Mouse (Mus musculus): Measurements from ENCODE around the gene Luc7l3.

Gene Luc7l3

DNA sequence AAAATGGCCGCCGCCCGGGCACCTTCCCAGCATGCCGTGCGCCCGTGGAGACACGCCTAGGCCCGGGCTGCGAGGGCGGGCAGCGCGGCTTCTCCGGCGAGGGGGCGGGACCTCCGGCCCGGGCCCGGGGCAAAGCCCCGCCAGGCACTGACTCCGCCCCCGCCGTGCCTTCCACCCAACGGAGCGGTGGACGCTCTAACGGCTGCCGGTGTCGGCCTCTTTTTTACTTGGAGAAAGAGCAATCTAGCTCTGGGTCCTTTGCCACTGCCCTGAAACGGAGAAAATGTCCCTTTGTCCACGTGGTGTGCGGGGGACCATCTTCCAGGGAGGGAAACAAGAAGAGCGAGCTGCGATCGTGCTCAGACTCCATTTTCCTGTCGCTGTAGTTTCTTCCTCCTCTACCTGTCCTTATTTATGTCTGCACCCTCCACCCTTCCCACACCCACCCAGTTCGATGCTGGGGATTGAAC lies at the start of gene Luc7l3:
Gene Luc7l3, minus strand, starts transcription at position 58 of the 470 bp plus-strand sequence.
- peak; percentile 88 for DNase-seq (ENCODE audit: low read depth, low spot score)

DNA sequence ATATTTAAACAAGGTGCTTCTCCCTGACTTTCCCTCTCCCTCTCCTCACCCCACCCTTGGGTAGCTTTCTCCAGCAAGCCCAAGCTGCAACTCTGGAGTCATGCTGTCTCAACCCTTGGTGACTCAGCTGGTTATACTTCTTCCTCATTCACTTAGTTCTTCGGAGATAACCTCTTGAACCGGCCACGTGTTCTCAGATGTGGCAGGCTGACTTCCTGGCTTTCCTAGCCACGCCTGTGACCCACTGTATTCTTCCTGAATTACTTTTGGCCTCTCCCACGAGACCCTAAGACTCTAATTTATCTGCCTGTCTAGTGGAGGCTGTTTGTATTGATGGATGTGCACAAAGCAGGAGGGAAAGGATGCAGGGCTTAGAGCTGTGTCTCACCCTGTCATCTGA lies 49.0 kb upstream of the Luc7l3 start:
- DNase-seq (ENCODE audit: low read depth, low spot score) = no peak

DNA sequence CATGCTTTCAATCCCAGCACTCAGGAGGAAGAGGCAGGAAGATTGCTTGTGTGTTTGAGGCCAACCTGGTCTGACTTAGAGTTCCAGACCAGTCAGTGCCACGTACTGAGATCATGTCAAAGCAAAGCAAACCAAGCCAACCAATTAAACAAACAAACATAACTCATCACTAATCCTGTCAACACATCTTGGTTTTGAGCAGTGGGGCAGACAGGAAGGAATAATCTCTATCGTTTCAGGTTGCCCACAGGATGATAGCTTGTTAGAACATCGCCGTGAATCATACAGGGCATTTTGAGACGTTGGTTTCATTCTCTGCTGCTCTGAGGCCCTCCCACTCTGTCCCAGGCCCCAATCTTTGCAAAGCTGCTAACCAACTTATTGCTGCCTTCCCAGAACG lies 48.2 kb upstream of the Luc7l3 start:
- no peak for DNase-seq (ENCODE audit: low read depth, low spot score)

DNA sequence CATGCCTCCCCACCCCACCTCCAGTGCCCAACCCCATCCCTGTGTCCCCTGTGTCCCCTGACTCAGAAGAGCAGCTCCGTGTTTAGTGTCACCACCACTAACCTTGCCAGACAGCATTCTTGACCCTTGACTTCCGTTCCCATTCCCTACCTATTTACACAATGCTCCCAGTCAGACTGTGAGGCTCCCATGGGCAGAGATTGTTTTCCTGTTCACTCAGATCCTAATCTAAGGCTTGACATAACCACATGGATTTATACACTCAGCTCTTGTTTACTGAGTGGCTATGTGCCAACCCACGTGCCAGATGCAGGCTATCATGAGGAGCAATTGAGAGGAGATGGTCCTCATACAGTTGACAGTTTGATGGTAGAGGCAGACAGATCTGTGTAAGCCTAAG lies 43.6 kb upstream of the Luc7l3 start:
- no peak for DNase-seq (ENCODE audit: low read depth, low spot score)

DNA sequence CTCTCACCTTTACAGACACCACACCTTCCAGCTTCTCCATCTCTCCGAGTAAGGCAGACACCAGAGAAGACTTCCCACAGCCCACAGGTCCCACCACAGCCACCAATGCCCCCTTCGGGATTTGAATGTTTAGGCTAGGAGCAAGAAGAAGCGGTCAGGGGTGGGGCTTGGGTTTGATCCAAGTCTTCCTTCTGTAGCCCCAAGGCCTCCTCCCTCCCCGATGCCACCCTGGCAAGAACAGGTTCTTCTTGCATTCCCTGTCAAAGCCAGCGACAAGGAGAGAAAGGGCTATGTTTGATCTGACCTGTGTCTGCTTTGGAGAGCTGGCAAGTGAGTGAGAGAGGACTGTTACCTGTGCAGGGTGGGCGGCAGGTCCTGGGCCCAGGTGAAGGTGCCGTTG lies 41.9 kb upstream of the Luc7l3 start:
- no peak for DNase-seq (ENCODE audit: low read depth, low spot score)

DNA sequence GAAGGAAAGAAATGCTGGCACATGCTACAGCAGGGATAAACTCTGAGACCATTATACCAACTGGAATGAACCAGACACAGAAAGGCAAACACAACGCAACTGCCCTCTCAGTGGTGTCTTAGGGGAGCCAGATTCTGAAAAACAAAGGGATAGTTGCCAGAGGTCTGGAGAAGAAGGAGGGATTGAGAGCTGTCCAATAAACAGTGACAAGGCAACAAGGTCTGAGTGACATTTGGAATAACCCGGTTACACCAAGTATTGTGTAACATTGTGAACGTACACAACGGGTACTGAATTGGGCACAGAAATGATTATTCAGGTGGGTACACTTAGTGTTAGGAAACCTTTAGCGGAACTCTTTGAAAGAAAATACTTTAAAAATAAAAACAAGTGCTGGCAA lies 40.3 kb upstream of the Luc7l3 start:
- DNase-seq (ENCODE audit: low read depth, low spot score) = no peak

DNA sequence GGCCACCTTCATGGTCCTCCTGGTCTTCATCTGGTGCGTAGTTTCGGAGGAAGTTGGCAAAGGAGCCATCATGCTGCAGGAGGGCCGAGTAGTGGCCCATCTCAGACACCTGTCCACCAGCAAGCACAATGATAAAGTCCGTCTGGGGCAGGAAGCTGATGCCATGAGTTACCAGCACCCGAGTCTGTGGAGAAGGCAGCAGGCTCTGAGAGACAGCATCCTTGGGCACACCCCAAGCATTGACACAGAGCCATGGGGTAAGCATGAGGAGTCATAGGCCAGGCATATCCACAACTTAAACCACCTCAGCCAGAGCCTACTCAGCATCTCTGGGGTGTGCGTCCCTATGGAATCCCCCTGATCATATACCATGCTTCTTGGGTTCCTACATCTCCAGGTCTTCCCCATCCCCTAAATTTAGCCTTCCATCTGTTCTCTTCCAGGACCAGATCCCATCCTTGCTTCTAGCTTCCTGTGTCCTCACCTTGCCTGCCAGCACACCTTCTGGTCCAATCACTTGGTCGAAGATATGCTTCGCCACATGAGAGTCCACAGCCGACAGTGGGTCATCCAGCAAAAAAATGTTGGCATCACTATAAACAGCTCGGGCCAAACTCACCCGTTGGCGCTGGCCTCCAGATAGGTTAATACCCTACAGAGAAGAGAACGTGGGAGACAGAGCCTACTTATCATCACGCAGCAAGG lies 39.5 kb upstream of the Luc7l3 start:
- DNase-seq (ENCODE audit: low read depth, low spot score) = no peak

DNA sequence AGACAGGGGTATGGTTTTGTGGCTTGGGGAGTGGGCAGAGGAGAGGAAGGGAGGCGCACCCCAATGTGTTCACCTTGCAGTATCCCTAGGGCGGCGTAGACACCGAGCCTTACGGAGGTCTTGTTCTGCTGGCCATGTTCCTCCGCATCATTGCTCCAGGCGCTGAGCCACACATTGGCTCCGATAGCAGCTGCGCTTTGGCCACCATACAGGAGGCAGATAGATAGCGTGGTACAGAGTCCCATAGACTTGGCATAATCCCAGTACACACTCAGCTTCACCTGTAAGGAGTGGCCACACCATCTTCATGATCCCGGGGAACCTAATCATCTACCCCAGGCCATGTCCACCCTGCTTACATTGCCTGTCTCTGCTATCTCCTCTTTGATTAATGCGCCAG lies 37.4 kb upstream of the Luc7l3 start:
- no peak for DNase-seq (ENCODE audit: low read depth, low spot score)

DNA sequence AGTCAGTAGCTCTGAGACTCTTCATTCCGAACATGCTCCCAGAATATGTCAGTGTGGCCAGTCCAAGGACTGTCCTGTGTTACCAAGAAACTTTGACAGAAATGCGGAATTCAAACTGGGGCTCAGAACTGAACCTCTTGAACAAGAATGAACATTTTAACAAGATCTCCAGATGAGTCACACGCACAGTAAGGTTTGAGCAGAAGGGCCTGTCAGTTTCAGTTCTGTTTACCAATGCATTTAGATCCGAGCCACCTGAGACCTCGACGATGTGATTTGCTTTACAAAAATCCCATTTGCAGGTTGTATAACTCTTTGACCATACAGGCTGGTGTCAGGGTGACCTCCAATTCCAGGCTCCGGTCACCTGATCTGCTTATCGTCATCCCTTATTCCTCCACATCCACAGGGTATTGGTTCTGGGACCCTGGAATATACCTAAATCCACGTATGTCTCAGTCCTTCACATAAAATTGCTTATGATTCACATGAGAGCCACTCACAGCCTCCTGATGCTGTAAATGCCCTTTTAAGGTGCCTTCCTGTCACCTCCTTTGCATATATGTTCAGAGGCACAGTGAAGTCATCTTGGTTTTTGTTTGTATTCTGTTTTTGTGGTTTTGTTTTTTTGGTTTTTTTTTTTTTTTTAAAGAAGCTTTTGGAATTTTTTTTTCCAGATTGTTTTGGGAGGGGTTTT lies 33.9 kb upstream of the Luc7l3 start:
- DNase-seq (ENCODE audit: low read depth, low spot score) = no peak

DNA sequence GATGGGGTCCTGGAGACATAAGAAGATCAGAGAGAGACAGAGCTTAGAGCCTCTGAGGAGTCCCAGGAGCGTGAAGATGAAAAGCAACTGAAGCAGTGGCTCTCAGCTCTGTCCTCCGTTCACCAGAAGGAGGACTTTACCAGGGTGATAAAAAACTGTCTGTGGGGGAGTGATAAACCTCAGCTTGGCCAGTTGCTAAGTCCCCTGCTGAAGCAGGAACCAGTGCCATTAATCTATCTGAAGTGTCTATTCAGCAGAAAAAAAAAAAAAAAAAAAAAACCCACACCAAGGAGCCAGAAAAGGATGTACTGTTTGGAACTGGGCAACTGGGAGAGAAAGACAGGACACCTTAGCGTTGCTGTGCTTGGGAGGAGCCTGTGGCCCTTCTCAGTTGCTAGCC lies 29.3 kb upstream of the Luc7l3 start:
- DNase-seq (ENCODE audit: low read depth, low spot score) = no peak

DNA sequence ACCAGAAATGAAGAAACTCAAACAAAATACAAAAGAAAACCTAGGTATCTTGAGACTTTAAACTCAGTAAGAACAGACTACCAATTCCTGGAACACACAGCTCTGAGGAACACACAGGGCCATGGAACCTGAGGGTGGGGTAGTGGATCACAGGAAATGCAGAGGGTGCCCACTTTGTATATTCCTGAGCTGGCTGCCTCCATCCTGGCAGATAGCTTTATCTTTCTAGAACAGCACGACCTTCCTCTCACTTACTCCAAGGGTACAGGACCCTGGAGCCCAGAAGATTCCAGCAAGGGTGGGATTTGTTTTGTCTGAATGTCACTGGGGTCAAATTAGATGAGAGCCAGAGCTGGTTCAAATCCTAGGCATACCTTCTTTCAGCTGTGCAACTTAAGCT lies 28.5 kb upstream of the Luc7l3 start:
- no peak for DNase-seq (ENCODE audit: low read depth, low spot score)

DNA sequence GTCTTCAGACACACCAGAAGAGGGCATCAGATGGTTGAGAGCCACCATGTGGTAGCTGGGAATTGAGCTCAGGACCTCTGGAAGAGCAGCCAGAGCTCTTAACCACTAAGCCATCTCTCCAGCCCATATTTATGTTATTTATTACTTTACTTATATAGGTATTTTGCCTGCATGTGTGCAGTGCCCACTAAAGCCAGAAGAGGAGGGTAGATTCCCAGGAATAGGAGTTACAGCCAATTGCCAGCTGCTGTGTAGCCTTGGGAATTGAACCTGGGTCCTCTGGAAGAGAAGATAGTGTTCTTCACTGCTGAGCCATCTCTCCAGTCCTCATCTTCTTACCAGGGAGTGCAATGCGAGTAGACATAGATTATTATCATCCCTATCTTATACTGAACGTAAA lies 28.1 kb upstream of the Luc7l3 start:
- no peak for DNase-seq (ENCODE audit: low read depth, low spot score)

DNA sequence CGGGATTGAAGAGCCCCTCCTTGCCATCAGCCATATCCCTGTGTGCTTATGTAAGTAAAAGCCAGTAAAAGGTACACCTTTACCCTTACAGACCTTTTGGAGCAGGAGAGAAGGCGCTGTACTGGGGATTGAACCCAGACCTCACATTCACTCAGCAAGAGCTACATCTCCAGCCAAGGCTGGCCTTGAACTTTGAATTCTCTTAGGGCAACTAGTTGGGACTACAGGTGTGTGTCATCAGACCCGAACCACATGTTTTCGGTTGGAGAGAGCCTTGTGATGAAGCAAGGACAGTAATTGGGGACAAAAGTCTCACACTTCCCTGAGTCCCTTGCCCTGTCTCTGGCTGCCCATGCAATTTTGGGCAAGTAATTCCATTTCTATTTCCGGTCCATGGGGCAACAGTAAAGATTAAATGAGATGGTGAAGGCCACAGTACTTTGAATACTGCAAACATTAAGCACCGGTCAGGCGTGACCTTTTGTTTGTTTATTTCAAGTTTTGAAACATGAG lies 25.3 kb upstream of the Luc7l3 start:
- no peak for DNase-seq (ENCODE audit: low read depth, low spot score)

DNA sequence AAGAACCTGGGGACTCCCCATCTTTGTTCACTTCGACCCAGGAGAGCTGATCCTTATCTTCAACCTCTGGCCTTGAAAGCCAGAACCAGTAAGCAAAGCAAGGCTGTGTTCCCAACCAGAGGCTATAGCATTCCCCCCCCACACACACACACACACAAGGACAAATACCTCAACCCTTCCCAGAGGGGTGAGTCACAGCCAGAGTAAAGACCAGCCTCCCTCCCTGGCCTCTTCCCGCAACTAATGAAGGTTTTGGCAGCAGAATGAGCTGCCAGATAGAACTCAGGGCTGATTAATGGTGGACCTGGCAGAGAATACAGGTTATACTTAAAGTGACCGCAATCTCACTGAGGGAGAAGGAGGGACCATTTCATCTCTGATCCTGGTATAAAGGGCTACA lies 24.8 kb upstream of the Luc7l3 start:
- no peak for DNase-seq (ENCODE audit: low read depth, low spot score)

DNA sequence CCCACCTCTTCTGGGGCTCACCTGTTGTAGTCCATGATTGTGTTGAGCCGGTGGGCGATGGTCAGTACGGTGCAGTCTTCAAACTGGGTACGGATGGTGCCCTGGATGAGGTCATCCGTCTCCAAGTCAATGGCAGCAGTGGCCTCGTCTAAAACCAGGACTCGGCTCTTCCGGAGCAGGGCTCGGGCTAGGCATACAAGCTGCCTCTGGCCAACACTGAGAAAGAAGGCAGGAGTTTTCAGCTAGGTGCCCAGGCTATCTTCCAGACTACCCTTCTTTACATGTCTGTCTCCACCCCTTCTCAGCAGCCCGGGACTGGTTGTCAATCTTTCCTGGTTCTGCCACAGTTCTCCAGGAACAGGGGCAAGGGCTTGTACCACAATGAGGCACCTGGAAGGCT lies 24.1 kb upstream of the Luc7l3 start:
- no peak for DNase-seq (ENCODE audit: low read depth, low spot score)

DNA sequence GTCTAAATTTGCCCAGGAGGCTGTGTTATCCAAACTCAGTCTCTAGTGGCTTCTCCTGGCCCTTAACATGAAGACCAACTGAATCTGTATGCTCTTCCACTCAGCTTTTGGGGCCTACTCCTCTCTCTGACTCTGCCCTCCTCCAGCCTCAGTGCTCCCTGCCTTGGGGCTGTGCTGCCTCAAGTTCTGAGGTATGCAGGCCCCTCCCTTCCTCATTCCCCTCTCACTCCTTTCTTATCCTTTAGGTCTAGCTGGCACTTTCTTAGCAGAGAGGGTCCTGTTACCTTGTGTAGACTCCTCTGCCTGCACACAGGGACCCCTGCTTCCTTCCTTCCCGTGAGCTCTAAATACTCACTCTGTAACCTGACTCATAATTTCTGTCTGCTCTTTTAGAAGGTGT lies 22.7 kb upstream of the Luc7l3 start:
- DNase-seq (ENCODE audit: low read depth, low spot score) = no peak

DNA sequence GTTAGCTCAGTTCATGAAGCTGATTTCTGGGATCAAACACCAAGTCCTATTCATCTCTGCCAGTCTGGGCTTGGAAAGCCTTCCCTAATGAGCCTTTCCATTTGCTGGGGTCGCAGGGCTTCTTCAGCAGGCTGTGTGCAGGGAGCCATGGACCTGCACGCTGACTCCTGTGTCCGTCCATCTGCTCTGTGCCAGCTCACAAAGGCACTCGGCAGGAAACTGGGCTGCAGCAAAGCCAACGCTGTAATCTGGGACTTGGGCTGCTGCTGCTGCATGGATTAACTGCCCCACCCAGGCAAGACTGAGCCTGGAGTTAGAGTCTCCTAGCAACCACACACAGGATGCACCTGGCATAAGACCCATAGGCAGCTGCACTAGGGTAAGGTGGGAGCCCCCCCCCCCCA lies 22.2 kb upstream of the Luc7l3 start:
- no peak for DNase-seq (ENCODE audit: low read depth, low spot score)

DNA sequence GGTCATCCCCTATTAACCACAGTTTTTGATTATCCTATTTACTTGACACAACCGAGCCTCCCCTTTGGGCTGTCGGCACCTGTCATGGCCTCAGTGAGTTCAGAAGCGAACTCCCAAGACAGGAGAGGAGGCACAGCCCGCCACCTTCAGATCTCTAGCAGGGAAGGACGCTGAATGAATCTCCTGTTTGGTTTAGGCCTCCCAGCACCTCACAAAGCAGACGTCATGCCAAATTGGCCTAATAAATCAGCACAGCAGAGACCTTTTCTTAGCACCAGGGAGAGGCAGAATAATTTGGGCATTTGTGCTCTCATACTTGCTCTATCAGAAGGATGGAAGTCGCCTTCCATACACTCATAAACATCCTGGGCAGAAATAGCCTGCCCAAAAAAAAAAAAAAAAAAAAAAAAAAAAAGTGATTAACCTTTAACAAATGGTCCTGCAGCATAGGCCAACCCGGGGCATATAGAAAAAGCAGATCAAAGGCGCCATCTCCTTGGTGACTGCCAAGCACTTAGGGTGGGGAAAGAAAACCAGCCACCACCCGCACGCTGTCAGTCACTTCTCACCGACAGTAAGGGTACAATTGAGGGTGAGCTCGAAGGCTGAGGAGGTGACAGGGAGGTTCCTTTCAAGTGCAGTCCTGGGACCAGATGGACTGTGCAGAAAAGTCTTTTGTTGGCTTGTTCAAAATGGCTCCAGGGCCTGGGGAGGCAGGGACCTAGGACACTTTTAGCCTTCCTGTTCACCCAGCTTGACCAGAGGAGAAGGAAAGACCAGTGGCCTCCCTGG lies 20.5 kb upstream of the Luc7l3 start:
- DNase-seq (ENCODE audit: low read depth, low spot score) = no peak

DNA sequence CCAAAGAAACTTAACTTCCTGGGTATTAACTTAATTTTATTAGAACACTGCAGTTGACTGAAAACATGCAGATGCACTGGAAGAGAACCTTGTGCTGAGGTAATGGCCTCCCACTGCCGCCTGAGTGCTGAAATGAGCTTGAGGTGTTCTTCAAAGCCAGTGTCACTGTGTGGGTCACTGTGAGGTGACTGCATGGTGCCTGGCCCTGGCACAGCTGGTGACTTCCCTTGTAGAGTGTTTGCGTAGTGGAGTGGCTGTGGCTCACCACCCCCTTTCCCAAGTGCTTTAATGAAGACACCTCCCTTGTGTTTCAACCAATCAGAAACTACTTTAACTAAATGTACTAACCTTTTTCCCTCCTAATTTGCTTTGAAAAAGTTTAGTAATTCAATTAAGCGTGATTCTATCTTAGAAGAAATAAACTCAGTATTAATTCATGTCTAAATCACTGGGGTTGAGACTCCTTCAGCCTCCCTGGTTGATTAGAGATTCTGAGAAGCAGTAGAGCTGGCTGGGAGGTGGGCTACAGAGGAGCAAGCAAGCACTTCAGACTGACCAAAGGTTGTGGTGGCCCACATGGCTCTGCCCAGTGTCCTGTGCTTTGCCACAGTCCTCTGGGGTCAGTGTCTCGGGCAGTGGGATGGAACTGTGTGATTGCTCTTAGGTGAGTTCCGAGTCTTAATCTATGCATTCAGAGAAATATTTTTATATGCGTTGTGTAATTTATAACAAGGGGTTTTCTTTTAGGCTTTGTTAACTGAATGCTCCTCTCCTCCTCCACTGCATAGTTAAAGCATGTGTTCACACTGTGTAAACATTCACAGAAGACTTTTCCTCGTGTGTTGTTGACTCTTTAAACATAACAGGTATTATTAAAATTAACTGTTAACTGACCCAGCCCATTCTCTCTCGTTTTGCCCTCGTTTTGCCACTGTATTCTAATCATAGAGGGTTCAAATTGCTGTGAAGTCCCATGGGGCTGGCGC lies 19.5 kb upstream of the Luc7l3 start:
- DNase-seq (ENCODE audit: low read depth, low spot score) = no peak

DNA sequence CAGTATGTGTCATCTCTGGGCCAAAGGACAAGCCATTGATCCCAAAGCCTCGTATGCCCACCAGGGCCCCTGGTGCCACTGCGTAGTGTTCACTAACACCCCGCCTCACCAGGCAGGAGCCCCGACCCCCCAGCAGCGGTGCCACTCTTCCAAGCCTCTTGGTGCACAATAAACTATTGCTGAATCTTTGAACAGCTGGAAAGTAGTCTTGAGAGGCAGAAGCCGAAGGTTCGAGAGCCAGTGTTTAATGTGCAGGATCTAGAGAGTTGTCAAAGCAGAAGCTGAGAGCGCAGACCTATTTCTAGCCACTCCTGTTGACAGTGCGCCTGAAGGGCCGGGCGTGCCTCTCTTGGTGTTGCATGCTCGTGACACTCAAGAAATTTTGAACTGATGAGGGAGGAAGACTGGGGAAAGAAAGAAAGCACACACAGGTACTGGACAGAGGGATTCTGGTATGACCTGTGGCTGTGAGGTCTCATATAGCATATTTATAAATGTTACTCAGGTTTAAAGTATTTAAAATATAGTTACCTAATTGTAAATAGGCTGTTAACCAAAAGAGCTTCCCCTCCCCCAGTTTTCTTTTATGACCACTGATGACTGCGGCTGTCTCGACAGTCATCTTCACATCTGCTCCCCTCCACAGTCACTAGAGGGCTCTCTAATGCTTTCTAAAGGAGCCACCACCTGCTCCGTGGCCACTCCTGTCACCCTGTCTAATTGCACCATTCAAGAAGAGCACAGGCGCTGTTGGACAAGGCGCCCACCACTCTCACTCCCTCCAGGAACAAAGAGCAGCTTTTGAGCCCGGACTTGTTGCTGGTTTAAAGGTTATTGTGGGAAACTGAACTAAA lies 18.2 kb upstream of the Luc7l3 start:
- DNase-seq (ENCODE audit: low read depth, low spot score) = no peak

Data from skeletal muscle tissue, adult 2 months (tissue).